Mouse (Mus musculus): ENCODE data around the gene Gm20441.

Gene Gm20441

DNA sequence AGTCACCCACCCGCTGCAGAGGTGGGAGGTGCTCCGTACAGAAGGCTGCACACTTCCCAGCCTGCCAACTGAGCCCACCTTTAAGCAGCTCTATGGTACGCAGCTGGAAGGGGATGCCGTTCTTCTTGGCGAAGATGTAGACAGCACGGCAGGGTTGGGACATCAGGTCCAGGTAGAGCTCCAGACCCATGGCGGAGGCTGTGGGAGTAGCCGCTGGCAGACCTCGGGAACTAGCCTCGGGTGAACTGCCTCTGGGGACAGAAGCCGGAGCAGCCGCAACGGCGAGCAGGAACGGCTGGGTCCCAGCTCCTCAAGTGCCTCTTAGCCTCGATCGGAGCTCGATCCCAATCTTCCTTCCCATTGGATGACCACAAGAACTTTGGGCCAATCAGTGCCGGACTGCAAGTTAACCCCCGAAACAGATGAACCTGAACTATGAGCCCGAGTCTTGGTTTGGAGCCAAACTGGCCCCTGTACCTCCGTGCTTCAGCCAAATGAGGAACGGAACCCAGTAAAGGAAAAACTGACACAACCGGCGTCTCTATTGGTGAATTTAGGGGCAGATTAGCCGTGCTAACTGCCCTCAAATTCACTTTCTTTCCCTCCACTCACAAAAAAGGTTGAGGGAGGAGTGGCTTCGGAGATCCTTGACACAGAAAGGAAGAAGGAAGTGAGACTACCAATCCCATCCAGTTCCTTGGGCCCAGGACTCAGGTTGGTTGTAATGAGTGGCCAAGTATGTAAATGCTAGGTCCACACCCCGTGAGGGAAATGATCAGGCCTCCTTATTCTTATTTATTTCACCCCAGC, at the start of gene Gm20441, which contains the start of gene Gstt3:
TSS of gene Gm20441 (minus strand) at position 186 of the 810 bp plus-strand sequence.
TSS of gene Gstt3 (minus strand) at position 646 of the 810 bp plus-strand sequence.
- DNase-seq: no peak

GRCm38 (mm10) chr10:75830275-75830670, 49.5 kb upstream of the Gm20441 start:
- DNase-seq: no peak

DNA sequence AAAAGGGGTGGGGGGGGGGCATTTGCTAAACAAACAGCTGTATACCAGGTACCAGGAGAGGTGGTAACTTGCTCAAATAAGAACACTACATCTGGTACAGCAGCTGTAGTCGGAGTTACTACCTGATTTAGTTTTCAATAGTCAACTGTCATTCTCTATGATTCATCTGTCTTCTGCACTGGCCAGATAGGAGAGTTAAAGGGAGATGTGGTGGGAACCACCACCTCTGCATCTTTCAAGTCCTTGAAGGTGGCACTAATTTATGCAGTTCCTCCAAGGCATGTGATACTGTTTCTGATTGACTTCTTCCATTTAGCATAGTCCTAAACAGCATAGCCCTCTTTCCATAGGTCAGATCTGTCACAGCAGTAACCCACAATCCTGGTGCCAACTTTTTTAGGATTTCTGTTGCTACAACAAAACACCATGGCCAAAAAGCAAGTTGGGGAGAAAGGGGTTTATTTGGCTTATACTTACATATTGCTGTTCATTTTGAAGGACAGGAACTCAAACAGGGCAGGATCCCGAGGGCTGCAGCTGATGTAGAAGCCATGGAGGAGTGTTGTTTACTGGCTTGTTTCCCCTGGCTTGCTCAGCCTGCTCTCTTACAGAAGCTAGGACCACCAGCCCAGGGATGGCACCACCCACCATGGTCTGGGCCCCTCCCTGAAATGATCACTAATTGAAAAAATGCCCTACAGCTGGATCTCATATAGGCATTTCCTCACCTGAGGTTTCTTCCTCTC, 48.9 kb upstream of the Gm20441 start:
- DNase-seq: no peak

- peak; percentile 89 for DNase-seq
These were observed 47.8 kb upstream of the Gm20441 start for GRCm38 (mm10) chr10:75828500-75828931.

DNA sequence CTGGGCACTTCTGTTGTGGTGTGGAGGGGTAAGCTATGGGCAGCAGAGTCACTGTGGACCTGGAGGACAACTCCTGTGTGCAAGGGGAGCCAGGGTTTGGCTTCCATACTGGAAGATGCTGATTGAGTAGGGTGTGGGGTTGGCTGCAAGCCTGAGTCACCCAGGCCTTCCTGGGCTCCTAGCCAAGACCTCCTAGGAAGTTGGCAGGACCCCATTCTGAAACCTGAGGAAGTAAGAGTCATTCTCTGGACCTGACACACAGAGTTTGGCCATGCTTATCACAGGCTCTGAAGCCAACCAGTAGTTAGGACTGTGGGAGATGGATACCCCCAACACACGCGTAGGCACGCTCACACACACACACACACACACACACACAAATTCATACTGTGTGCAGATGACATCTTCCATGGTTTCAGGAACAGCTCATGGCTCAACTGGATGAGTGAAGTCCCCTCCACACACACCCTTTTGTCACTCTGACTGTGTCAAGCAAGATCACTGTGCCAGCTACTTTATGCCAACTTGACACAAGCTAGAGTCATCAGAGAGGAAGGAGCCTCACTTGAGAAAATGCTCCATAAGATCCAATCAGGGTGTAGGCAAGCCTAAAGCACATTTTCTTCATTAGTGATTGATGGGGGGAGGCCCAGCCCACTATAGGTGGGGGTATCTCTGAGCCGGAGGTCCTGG, 47.1 kb upstream of the Gm20441 start:
- peak; percentile 56 for DNase-seq

DNA sequence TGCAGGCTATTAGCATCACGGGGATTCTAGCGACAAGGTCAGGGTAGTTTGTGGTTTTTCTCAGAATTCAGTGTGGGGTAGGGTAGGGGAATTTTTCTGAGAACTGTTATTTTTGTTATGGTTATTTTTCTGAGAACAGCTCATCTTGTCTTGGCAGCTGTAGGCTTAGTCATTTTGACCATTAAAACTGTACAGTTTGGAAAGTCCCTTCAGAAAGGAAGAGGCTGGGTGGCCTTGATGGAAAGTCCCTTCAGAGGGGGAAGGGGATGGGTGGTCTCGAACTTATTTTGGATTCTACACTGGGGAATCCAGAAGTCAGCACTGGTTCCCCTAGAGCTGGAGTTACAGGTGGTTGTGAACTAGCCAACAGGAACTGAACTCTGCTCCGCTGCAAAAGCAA, 43.8 kb upstream of the Gm20441 start:
- no peak for DNase-seq

GRCm38 (mm10) chr10:75823782-75824181, 43.0 kb upstream of the Gm20441 start:
- no peak for DNase-seq

DNA sequence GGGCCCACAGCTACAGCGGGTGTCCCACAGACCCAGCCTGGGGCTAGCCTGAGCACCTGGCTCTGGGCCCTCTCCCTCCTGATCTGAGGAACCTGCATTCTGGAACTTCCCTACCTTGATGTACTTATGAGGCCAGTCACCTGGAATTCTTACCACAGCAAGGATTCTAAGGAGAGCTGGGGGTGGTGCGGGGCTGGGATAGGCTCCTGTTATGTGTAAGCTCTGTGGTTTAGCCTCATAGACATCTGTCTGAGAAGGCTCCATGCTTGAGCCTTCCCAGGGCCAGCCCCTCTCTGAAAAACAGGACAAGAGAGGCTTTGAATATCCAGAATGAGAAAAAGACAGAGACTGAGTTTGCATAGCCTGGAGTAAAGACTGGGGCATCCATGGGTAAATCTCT, 41.7 kb upstream of the Gm20441 start, which contains the start of gene Gstt4:
TSS of gene Gstt4 (minus strand) at position 101 of the 400 bp plus-strand sequence.
- DNase-seq: no peak

DNA sequence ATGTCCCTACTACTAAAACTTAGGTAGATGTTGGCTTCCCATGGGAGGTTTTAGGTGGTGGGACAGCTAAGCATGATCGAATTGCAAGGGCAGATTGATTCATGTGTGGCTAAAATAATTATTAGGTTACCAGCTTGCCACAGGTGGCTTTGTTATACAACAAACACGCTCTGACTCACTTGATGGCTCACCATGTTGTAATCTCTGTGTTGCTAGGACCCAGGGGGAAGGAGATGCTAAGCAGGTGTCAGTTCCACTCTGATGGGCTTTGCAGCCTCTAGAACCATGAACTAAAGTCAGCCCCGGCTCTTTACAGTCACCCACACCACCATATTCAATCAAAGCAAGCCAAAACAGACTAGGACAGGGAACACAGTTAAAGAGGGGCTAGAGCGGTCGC, 39.1 kb upstream of the Gm20441 start:
- DNase-seq: no peak

DNA sequence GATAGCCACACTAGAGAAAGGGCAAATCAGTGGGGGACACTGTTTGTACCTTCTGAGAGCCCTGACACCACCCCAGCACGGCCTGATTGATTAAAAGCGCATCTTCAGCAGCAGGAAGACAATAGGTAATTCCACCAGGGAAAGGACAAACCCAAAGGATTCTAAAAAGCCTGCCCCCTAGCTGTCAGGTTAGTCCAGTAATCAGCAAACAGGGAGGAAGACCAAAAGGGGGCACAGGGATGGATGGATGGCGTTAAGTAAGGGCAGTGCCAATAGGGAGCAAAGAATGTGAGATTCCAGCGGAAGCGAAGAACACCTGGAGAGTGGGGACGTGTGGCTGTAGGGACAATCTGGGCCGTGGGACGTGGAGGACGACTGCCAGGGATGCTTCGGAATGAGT, 37.9 kb upstream of the Gm20441 start:
- DNase-seq: no peak

GRCm38 (mm10) chr10:75804217-75804616, 23.5 kb upstream of the Gm20441 start:
- no peak for DNase-seq

- DNase-seq: peak; percentile 82
These were observed 17.5 kb upstream of the Gm20441 start, which contains the start of gene Gstt1 for GRCm38 (mm10) chr10:75798176-75798696. Gene Gstt1 (minus strand): TSS chr10:75798584.

- DNase-seq: peak; percentile 84
These were observed 16.9 kb upstream of the Gm20441 start for GRCm38 (mm10) chr10:75797619-75798175.

DNA sequence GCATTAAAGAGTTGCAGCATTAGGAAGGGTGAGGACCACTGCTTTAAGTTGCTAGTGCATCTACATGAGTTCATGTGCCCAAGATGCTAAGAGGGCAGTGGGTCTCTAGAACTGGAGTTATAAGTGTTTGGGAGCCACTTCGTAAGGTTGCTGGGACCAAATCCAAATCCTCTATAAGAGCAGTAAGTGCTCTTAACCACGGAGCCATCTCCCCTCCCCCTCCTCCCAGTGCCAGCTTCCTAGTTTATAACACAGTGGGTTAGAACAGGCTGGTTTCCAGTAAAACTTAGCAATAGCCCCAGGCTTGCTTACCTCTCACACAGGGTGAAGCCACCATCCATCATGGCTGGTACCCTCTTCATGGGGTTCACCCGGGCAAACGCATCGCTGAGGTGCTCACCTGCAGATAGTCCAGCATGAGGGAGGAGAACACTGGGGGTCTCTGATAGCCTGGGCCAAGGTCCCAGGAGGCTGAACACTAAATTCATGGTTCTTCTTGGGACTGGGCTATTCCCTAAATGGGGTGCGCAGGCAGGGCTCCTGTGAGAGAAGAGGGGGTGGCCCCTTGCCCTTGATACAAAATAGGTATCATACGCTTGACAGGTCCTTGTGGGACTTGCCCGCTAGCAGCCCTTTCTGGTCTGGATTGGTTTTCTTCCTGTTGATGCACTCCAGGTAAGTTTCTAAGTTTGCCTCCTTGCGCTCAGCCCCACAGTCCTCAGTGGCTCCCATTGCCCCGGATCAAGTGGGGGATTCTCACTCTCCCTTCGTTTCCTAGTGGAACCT, 16.2 kb upstream of the Gm20441 start:
- peak; percentile 53 for DNase-seq

DNA sequence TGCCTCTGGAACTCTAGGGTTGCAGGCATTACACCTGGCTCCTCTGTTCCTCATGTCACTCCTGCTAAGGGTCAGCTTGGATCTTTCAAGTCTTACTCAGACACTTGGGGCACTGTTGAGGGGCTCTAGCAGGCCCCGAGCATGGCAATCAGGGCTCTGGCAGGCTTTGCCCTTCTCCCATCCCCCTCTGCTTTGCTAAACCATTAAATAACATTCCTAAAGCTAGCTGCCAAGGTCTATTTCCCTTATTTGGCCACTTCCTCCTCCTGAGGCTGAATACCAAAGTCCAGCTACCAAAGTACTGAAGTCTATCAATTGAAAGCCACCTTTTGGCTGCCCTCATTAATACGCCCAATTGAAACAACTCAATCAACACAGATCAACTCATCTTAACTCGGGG, 14.1 kb upstream of the Gm20441 start:
- no peak for DNase-seq

DNA sequence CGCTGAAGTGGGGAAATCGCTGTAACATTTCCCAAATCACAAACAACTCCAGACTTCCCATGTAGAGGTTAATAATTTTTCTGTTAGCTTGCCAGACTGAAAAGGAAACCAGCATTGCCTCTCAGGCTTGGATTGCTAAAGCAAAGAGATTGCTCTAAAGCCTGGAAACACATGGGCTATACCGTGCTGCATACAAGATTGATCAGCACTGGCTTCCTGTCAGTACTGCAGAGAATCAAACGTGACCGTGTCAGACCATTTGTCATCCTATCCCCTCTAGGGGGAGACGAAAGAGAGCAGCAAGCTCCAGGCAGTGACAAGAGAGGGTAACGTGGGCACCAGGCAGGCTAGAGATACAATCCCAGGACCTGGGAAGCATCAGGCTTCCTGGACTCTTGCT, 10.0 kb upstream of the Gm20441 start:
- no peak for DNase-seq

GRCm38 (mm10) chr10:75789841-75790240, 9.1 kb upstream of the Gm20441 start:
- no peak for DNase-seq

DNA sequence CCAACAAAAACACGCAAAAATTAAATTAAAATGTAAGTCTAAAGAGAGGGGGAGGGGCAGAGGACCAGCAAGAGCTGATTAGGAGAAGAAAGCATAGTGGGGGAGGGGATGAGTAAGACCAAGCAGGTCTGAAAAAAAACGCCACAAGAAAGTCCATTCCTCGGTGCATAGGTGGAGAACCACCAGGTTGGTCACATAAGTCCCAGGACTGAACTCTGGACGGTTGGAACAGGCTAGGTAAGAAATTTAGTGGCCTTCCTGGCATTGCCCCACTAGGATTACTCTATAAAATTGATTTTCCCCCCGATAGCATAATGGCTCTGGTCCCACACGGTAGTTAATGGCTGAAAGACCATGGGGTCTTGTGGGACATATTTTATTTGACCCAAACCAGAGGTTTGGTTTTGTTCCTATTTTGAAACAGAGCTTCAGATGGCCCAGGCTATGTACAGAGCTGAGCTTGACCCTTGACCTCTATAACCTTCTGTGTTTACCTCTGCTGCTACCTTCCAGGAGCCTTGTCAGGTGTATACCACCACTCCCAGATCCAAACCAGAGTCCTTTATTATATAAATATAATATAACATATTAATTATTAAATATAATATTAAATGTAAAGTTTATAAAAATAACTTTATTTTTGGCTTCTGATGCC, 8.5 kb upstream of the Gm20441 start:
- no peak for DNase-seq

DNA sequence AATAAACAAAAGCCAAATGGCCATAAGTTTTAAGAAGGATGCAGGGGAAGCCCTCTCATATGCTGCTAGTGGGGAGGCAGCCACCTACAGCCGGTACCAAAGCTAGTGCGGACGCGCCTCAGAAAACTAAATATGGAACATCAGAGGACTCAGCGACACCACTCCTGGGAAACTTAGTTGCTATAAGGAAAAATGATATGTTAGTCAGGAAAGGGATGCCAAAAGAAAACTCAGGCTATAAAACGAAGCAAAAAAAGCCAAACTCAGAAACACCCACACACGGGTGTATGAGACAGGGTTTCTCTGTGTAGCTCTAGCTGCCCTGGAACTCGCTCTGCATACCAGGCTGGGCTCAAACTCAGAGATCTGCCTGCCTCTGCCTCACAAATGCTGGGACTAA, 7.5 kb upstream of the Gm20441 start:
- no peak for DNase-seq

- DNase-seq: no peak
These were observed 4.7 kb upstream of the Gm20441 start for GRCm38 (mm10) chr10:75785442-75785841.
